9 mouse cellular contexts compared by ENCODE assay signal in the genomic region with DNA sequence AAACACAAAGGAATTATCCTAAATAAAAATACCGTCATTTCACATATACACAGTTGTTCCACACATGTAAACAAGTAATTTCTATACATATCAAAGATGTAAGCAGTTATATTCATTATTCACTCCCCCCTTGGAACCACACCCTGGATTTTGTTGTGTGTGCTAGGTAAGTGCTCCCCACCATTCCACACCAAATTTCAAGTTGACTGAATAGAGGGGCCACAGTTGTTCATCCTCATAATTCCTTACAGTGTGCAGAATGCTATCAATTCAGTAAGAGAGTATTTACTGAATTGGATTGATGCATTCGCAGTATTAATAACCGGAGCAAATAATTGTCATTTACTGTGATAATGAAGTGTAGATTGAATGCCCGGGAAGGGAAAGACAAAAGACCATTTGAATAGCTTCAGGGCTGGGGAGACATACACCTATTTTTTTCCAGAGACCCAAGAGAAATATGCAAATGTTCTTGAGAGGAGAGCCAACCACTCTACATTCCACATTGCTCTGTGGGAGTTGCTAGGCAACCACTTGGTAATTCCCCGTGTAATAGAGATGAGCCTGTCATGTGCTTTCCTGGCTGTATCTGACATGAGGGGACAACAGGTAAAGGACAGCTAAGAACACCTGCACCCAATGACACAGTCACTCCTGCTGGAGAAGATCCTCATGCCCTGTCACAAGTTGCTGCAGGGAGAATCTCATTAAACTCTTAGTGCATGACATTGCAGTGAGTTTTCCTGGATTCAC. TPM values are rescaled to one million over a fixed set of nuclear protein-coding genes. Genes with fewer than 3 reads are reported as not detected.
A peak's percentile ranks its signal among the peaks of the same experiment; 100 is the strongest.
DNase-seq lines count a peak whose midpoint lies in the region; ATAC-seq and TF ChIP-seq lines count a peak whose summit lies in the region.
"Had no signal": no experiment of that assay in that cellular context is flagged by ENCODE, and none has a peak within 500 bp of the region (broad histone marks: within the 10 kb centered on the region; RNA-seq: fewer than 3 reads in every experiment).

No protein-coding gene starts in this region.

- no peaks in the 10 kb centered on the region for H3K36me3 ChIP-seq in heart, embryonic 10.5 days
- no peaks in the 10 kb centered on the region for H3K36me3 ChIP-seq in heart, postnatal 0 days (replicated peaks; ENCODE audit: control insufficient read depth, insufficient read depth, low read length)
- H3K36me3 ChIP-seq in kidney, adult 2 months (ENCODE audit: control insufficient read depth, insufficient read depth, low read length), result no peaks in the 10 kb centered on the region

- no peak for ATAC-seq in heart, postnatal 0 days (ENCODE audit: insufficient read depth, low read depth)
- no peak for ATAC-seq in granulocyte monocyte progenitor cell, adult 5-6 weeks (replicated peaks; ENCODE audit: poor library complexity, severe bottlenecking)

- no peak for DNase-seq in heart, embryonic 10.5 days (ENCODE audit: low spot score)
- DNase-seq in heart, postnatal 25 days (ENCODE audit: low spot score), result no peak
- DNase-seq in ZHBTc4 (ENCODE audit: low read depth, low spot score), result peak; percentile 74
- DNase-seq in heart, postnatal 0 days (ENCODE audit: low spot score), result peak; percentile 78
- peak; percentile 38 for DNase-seq in naive thymus-derived CD4-positive, alpha-beta T cell, adult 2 months (ENCODE audit: low read depth)
- DNase-seq in testis, postnatal 14 days (ENCODE audit: low spot score), result no peak
- DNase-seq in kidney, adult 2 months, result no peak

- WGBS in heart, embryonic 10.5 days, result 60% methylated on average over 5 of the region's 5 CpGs
- 47% methylated on average over 5 of the region's 5 CpGs for WGBS in heart, postnatal 0 days
- whole genome bisulfite sequencing in kidney, adult 2 months, result 61% methylated on average over 5 of the region's 5 CpGs

- intact Hi-C loops in heart, postnatal 25 days (cut with DNase I), result no loop called here

- H3K9ac ChIP-seq in heart, postnatal 0 days (replicated peaks; ENCODE audit: low read depth, low read length), result no peak overlapping the region

- no peak for TF ChIP-seq CTCF in heart, postnatal 0 days (IDR thresholded peaks at IDR 0.05; ENCODE audit: low read depth)
- no peak for TF ChIP-seq CTCF in kidney, adult 2 months (conservative IDR thresholded peaks at IDR 0.05; ENCODE audit: insufficient read depth, insufficient read length, low read depth, low read length)

- TF ChIP-seq EP300 in heart, postnatal 0 days (IDR thresholded peaks at IDR 0.05; ENCODE audit: low read depth), result no peak

- H3K9me3 ChIP-seq in heart, embryonic 10.5 days, result no peaks in the 10 kb centered on the region
- no peaks in the 10 kb centered on the region for H3K9me3 ChIP-seq in heart, postnatal 0 days (replicated peaks; ENCODE audit: control insufficient read depth, low read length)

- TF ChIP-seq POLR2A in kidney, adult 2 months (IDR thresholded peaks at IDR 0.05; ENCODE audit: low read depth, low read length), result no peak

- H3K27me3 ChIP-seq in heart, embryonic 10.5 days (ENCODE audit: insufficient read depth, poor library complexity, severe bottlenecking), result no peaks in the 10 kb centered on the region
- H3K27me3 ChIP-seq in heart, postnatal 0 days (ENCODE audit: control insufficient read depth, insufficient read depth, low read length), result no peaks in the 10 kb centered on the region
- H3K27me3 ChIP-seq in kidney, adult 2 months (replicated peaks; ENCODE audit: control insufficient read depth, insufficient read depth, low read length), result no peaks in the 10 kb centered on the region

- no peak overlapping the region for H3K4me2 ChIP-seq in heart, postnatal 0 days (ENCODE audit: low read depth, low read length)

- H3K4me1 ChIP-seq in heart, embryonic 10.5 days, result peaks cover 23% of the 10 kb centered on the region
- H3K4me1 ChIP-seq in heart, postnatal 0 days (ENCODE audit: control insufficient read depth, insufficient read depth), result peaks cover 16% of the 10 kb centered on the region; the same call in 1 of the 2 replicates
- H3K4me1 ChIP-seq in kidney, adult 2 months (ENCODE audit: control insufficient read depth, insufficient read depth, low read length), result peaks cover 4% of the 10 kb centered on the region; the same call in 1 of the 2 replicates

- no peak overlapping the region for H3K4me3 ChIP-seq in heart, embryonic 10.5 days
- H3K4me3 ChIP-seq in heart, postnatal 0 days (ENCODE audit: low read depth, low read length), result no peak overlapping the region
- H3K4me3 ChIP-seq in kidney, adult 2 months (ENCODE audit: insufficient read depth, low read depth, low read length), result no peak overlapping the region

- H3K27ac ChIP-seq in heart, embryonic 10.5 days, result peak overlapping the region; percentile 18; the same call in 1 of the 2 replicates
- no peak overlapping the region for H3K27ac ChIP-seq in heart, postnatal 0 days (ENCODE audit: low read depth)
- H3K27ac ChIP-seq in kidney, adult 2 months (ENCODE audit: insufficient read depth, low read depth, low read length), result no peak overlapping the region

RNA-seq across cellular contexts. Expression of gene Cipc, which starts 4.9 kb away (rescaled TPM):
- polyA plus RNA-seq in heart, embryonic 10.5 days (2016; fragmentation: Nextera tagmentation; extraction: Ambion mirVana), result 26.7 and 33.8 TPM in 2 replicates
- total RNA-seq in heart, postnatal 25 days (2021), result 10 to 100 TPM; 41.1 to 48.6 TPM
- total RNA-seq in heart, postnatal 0 days (2014; rRNA removed; ENCODE audit: low replicate concordance), result 26.2 and 41.6 TPM in 2 replicates
- polyA plus RNA-seq in heart, postnatal 0 days (2015; fragmentation: Nextera tagmentation; extraction: Ambion mirVana), result 18.7 and 20.9 TPM in 2 replicates
- 28.8 and 34.2 TPM in 2 replicates for polyA plus RNA-seq in kidney, adult 2 months (2012; rRNA removed)
- total RNA-seq in granulocyte monocyte progenitor cell, adult 5-6 weeks (2014; fragmentation: Nextera tagmentation), result 23.5 and 32.3 TPM in 2 replicates
- total RNA-seq in granulocyte monocyte progenitor cell, adult 5-6 weeks (2017), result 18.5 and 19.9 TPM in 2 replicates

RNA-seq across cellular contexts. Expression of gene Zdhhc22, which starts 48.3 kb away (rescaled TPM):
- not detected in 2 replicates for polyA plus RNA-seq in heart, embryonic 10.5 days (2016; fragmentation: Nextera tagmentation; extraction: Ambion mirVana)
- not detected for total RNA-seq in heart, postnatal 25 days (2021)
- total RNA-seq in heart, postnatal 0 days (2014; rRNA removed; ENCODE audit: low replicate concordance), result not detected in 2 replicates
- 0.05 TPM in 1 of 2 replicates, not detected in the other for polyA plus RNA-seq in heart, postnatal 0 days (2015; fragmentation: Nextera tagmentation; extraction: Ambion mirVana)
- 0.14 TPM in 1 of 2 replicates, not detected in the other for polyA plus RNA-seq in kidney, adult 2 months (2012; rRNA removed)
- total RNA-seq in granulocyte monocyte progenitor cell, adult 5-6 weeks (2014; fragmentation: Nextera tagmentation), result not detected in 2 replicates
- total RNA-seq in granulocyte monocyte progenitor cell, adult 5-6 weeks (2017), result not detected in 2 replicates
- total RNA-seq: MEL had no signal

RNA-seq across cellular contexts. Expression of gene Irf2bpl, which starts 57.3 kb away (rescaled TPM):
- 28.7 and 35.3 TPM in 2 replicates for polyA plus RNA-seq in heart, embryonic 10.5 days (2016; fragmentation: Nextera tagmentation; extraction: Ambion mirVana)
- total RNA-seq in heart, postnatal 25 days (2021), result 10 to 100 TPM; 33.3 to 36.9 TPM
- 74.0 and 88.5 TPM in 2 replicates for total RNA-seq in heart, postnatal 0 days (2014; rRNA removed; ENCODE audit: low replicate concordance)
- 26.4 and 30.0 TPM in 2 replicates for polyA plus RNA-seq in heart, postnatal 0 days (2015; fragmentation: Nextera tagmentation; extraction: Ambion mirVana)
- 22.0 and 27.8 TPM in 2 replicates for polyA plus RNA-seq in kidney, adult 2 months (2012; rRNA removed)
- 1.2 and 1.8 TPM in 2 replicates for total RNA-seq in granulocyte monocyte progenitor cell, adult 5-6 weeks (2014; fragmentation: Nextera tagmentation)
- 0.15 and 0.78 TPM in 2 replicates for total RNA-seq in granulocyte monocyte progenitor cell, adult 5-6 weeks (2017)

Comparison
In these comparisons a context has a peak if more than half of its experiments do, and no peak if none do; other contexts are left out.
1. DNase-seq: peak in ZHBTc4 (single experiment), heart, postnatal 0 days (single experiment) and naive thymus-derived CD4-positive, alpha-beta T cell, adult 2 months (single experiment); none in heart, embryonic 10.5 days (single experiment), heart, postnatal 25 days (single experiment), testis, postnatal 14 days (single experiment) and kidney, adult 2 months (single experiment).
2. RNA of gene Irf2bpl, which starts 57.3 kb away (total RNA-seq): 74.0 to 88.5 TPM in heart, postnatal 0 days and 33.3 to 36.9 TPM in heart, postnatal 25 days; 0.15 to 1.8 TPM in granulocyte monocyte progenitor cell, adult 5-6 weeks; every median in the first group is over 10 times any median in the second.